19 mouse cellular contexts compared by ENCODE assay signal in genomic region chr15:84392840-84393239, GRCm38 (mm10). TPM values are rescaled to one million over a fixed set of nuclear protein-coding genes. Genes with fewer than 3 reads are reported as not detected.
DNase-seq lines count a peak whose midpoint lies in the region; ATAC-seq and TF ChIP-seq lines count a peak whose summit lies in the region.
"Had no signal": no experiment of that assay in that cellular context is flagged by ENCODE, and none has a peak within 500 bp of the region (broad histone marks: within the 10 kb centered on the region; RNA-seq: fewer than 3 reads in every experiment).

No protein-coding gene starts in this region.

- intact Hi-C loops in heart, postnatal 25 days (cut with DNase I), result no loop called here

- no peaks in the 10 kb centered on the region for H3K36me3 ChIP-seq in kidney, embryonic 16.5 days (ENCODE audit: insufficient read depth, low read length)
- no peaks in the 10 kb centered on the region for H3K36me3 ChIP-seq in kidney, adult 2 months (ENCODE audit: control insufficient read depth, insufficient read depth, low read length)
- no peaks in the 10 kb centered on the region for H3K36me3 ChIP-seq in midbrain, embryonic 15.5 days (replicated peaks)
- 0 out of 2 replicates have a peak, but pooled peaks cover 2% of the 10 kb centered on the region for H3K36me3 ChIP-seq in midbrain, postnatal 0 days (ENCODE audit: insufficient read depth, low read length)
- no peaks in the 10 kb centered on the region for H3K36me3 ChIP-seq in forebrain, embryonic 16.5 days (ENCODE audit: control insufficient read depth, insufficient read depth)
- H3K36me3 ChIP-seq: embryonic facial prominence, embryonic 10.5 days; G1E; liver, embryonic 12.5 days; neural tube, embryonic 12.5 days had no signal

- no peak for TF ChIP-seq CTCF in kidney, adult 2 months (conservative IDR thresholded peaks at IDR 0.05; ENCODE audit: insufficient read depth, insufficient read length, low read depth, low read length)
- no peak for TF ChIP-seq CTCF in midbrain, postnatal 0 days (IDR thresholded peaks at IDR 0.05)

- H3K9me3 ChIP-seq in kidney, embryonic 16.5 days (ENCODE audit: low read length), result peaks cover 4% of the 10 kb centered on the region
- peaks cover 10% of the 10 kb centered on the region; the same call in 1 of the 2 replicates for H3K9me3 ChIP-seq in midbrain, embryonic 15.5 days
- no peaks in the 10 kb centered on the region for H3K9me3 ChIP-seq in midbrain, postnatal 0 days (ENCODE audit: low read length)
- H3K9me3 ChIP-seq in forebrain, embryonic 16.5 days (ENCODE audit: control insufficient read depth, low read length), result peaks cover 7% of the 10 kb centered on the region

- H3K4me3 ChIP-seq in kidney, embryonic 16.5 days (ENCODE audit: low read length), result no peak overlapping the region
- H3K4me3 ChIP-seq in kidney, adult 2 months (ENCODE audit: insufficient read depth, low read depth, low read length), result no peak overlapping the region
- no peak overlapping the region for H3K4me3 ChIP-seq in midbrain, embryonic 15.5 days
- no peak overlapping the region for H3K4me3 ChIP-seq in midbrain, postnatal 0 days (ENCODE audit: low read depth, low read length)
- H3K4me3 ChIP-seq in forebrain, embryonic 16.5 days (replicated peaks; ENCODE audit: low read length), result no peak overlapping the region
- H3K4me3 ChIP-seq: embryonic facial prominence, embryonic 10.5 days; liver, embryonic 12.5 days; neural tube, embryonic 12.5 days had no signal

- DNase-seq in cerebellum, postnatal 10 days, result peak; percentile 47 to 52
- DNase-seq in cerebellum, adult 9-11 months, result no peak
- no peak for DNase-seq in kidney, adult 2 months
- no peak for DNase-seq in midbrain, postnatal 0 days (ENCODE audit: low spot score)
- DNase-seq in heart, postnatal 25 days (ENCODE audit: low spot score), result no peak
- DNase-seq: cerebellum, adult 11 months; cerebellum, postnatal 36 days; gastrocnemius, postnatal 36 days; lung, embryonic 14.5 days; right cerebral cortex, postnatal 4 days had no signal

- H3K4me1 ChIP-seq in kidney, embryonic 16.5 days (ENCODE audit: insufficient read depth, low read length), result peaks cover 31% of the 10 kb centered on the region
- H3K4me1 ChIP-seq in kidney, adult 2 months (ENCODE audit: control insufficient read depth, insufficient read depth, low read length), result peaks cover 17% of the 10 kb centered on the region
- H3K4me1 ChIP-seq in midbrain, embryonic 15.5 days, result peaks cover 25% of the 10 kb centered on the region
- H3K4me1 ChIP-seq in midbrain, postnatal 0 days (ENCODE audit: insufficient read depth, low read length), result peaks cover 6% of the 10 kb centered on the region
- peaks cover 7% of the 10 kb centered on the region; the same call in 1 of the 2 replicates for H3K4me1 ChIP-seq in forebrain, embryonic 16.5 days (replicated peaks; ENCODE audit: control insufficient read depth, insufficient read depth, low read length)
- H3K4me1 ChIP-seq: liver, embryonic 12.5 days had no signal

- no peak for ATAC-seq in kidney, embryonic 16.5 days (ENCODE audit: low FRiP score, low TSS enrichment)
- no peak; the same call in 1 of the 2 replicates for ATAC-seq in midbrain, embryonic 15.5 days (replicated peaks)
- ATAC-seq in midbrain, postnatal 0 days (ENCODE audit: low FRiP score), result no peak
- peak; percentile 62; the same call in 1 of the 2 replicates for ATAC-seq in forebrain, embryonic 16.5 days
- ATAC-seq: CD4-positive, CD25-positive, alpha-beta regulatory T cell, adult 4 months; liver, embryonic 12.5 days had no signal

- 49% methylated on average over 5 of the region's 5 CpGs for WGBS in kidney, embryonic 16.5 days
- 63% methylated on average over 5 of the region's 5 CpGs for WGBS in kidney, adult 2 months
- 43% methylated on average over 5 of the region's 5 CpGs for WGBS in midbrain, embryonic 15.5 days
- WGBS in midbrain, postnatal 0 days, result 32% methylated on average over 5 of the region's 5 CpGs
- 46% methylated on average over 5 of the region's 5 CpGs for WGBS in forebrain, embryonic 16.5 days

- no peak for TF ChIP-seq POLR2A in kidney, adult 2 months (IDR thresholded peaks at IDR 0.05; ENCODE audit: low read depth, low read length)

- H3K27ac ChIP-seq in kidney, embryonic 16.5 days (ENCODE audit: low read length), result peak overlapping the region; percentile 39; the same call in 1 of the 2 replicates
- no peak overlapping the region for H3K27ac ChIP-seq in kidney, adult 2 months (ENCODE audit: insufficient read depth, low read depth, low read length)
- H3K27ac ChIP-seq in midbrain, embryonic 15.5 days, result peak overlapping the region; percentile 68
- H3K27ac ChIP-seq in midbrain, postnatal 0 days (ENCODE audit: low read depth, low read length), result no peak overlapping the region
- peak overlapping the region; percentile 62 for H3K27ac ChIP-seq in forebrain, embryonic 16.5 days (ENCODE audit: low read length)
- H3K27ac ChIP-seq: embryonic facial prominence, embryonic 10.5 days; liver, embryonic 12.5 days; macrophage; neural tube, embryonic 12.5 days had no signal

- H3K27me3 ChIP-seq in kidney, embryonic 16.5 days (ENCODE audit: insufficient read depth, low read length), result no peaks in the 10 kb centered on the region
- no peaks in the 10 kb centered on the region for H3K27me3 ChIP-seq in kidney, adult 2 months (replicated peaks; ENCODE audit: control insufficient read depth, insufficient read depth, low read length)
- H3K27me3 ChIP-seq in midbrain, embryonic 15.5 days (replicated peaks), result no peaks in the 10 kb centered on the region
- H3K27me3 ChIP-seq in midbrain, postnatal 0 days (ENCODE audit: insufficient read depth, low read length), result no peaks in the 10 kb centered on the region
- no peaks in the 10 kb centered on the region for H3K27me3 ChIP-seq in forebrain, embryonic 16.5 days (replicated peaks; ENCODE audit: control insufficient read depth, insufficient read depth, low read length)
- H3K27me3 ChIP-seq: liver, embryonic 12.5 days; neural tube, embryonic 12.5 days had no signal

- H3K9ac ChIP-seq in kidney, embryonic 16.5 days (replicated peaks; ENCODE audit: low read length), result no peak overlapping the region
- H3K9ac ChIP-seq in midbrain, embryonic 15.5 days, result no peak overlapping the region
- H3K9ac ChIP-seq in midbrain, postnatal 0 days (replicated peaks; ENCODE audit: low read length, poor library complexity, severe bottlenecking), result no peak overlapping the region
- no peak overlapping the region for H3K9ac ChIP-seq in forebrain, embryonic 16.5 days (replicated peaks; ENCODE audit: low read depth, low read length)
- H3K9ac ChIP-seq: liver, embryonic 12.5 days; lung, embryonic 14.5 days; neural tube, embryonic 12.5 days had no signal

- no peak overlapping the region for H3K4me2 ChIP-seq in kidney, embryonic 16.5 days (replicated peaks; ENCODE audit: low read depth, low read length)
- no peak overlapping the region for H3K4me2 ChIP-seq in midbrain, embryonic 15.5 days
- H3K4me2 ChIP-seq in midbrain, postnatal 0 days (ENCODE audit: low read depth, low read length, poor library complexity, severe bottlenecking), result no peak overlapping the region
- no peak overlapping the region for H3K4me2 ChIP-seq in forebrain, embryonic 16.5 days (ENCODE audit: low read length)
- H3K4me2 ChIP-seq: liver, embryonic 12.5 days; lung, embryonic 14.5 days; neural tube, embryonic 12.5 days had no signal

RNA-seq across cellular contexts. Expression of gene Shisal1, which starts 54.1 kb away (rescaled TPM):
- polyA plus RNA-seq in kidney, embryonic 16.5 days (2015; fragmentation: Nextera tagmentation; extraction: Ambion mirVana), result 1.9 and 2.0 TPM in 2 replicates
- polyA plus RNA-seq in kidney, adult 2 months (2012; rRNA removed), result 1.6 and 2.2 TPM in 2 replicates
- polyA plus RNA-seq in midbrain, embryonic 15.5 days (2015; fragmentation: Nextera tagmentation; extraction: Ambion mirVana), result 19.4 and 21.2 TPM in 2 replicates
- 50.0 and 73.5 TPM in 2 replicates for total RNA-seq in midbrain, postnatal 0 days (2014; rRNA removed)
- 18.1 and 20.4 TPM in 2 replicates for polyA plus RNA-seq in midbrain, postnatal 0 days (2015; fragmentation: Nextera tagmentation; extraction: Ambion mirVana)
- polyA plus RNA-seq in forebrain, embryonic 16.5 days (2015; fragmentation: Nextera tagmentation; extraction: Ambion mirVana), result 8.1 and 13.5 TPM in 2 replicates
- total RNA-seq in heart, postnatal 25 days (2021), result 1 to 10 TPM in 1 of 2 experiments, under 1 TPM in 1; 0.75 to 2.4 TPM
- polyA plus RNA-seq: CD4-positive, CD25-positive, alpha-beta regulatory T cell, adult 4 months; G1E; macrophage had no signal

Comparison
In these comparisons a context has a peak if more than half of its experiments do, and no peak if none do; other contexts are left out.
1. DNase-seq: peak in cerebellum, postnatal 10 days (2 of 2); none in cerebellum, adult 9-11 months (single experiment), kidney, adult 2 months (single experiment), midbrain, postnatal 0 days (single experiment) and heart, postnatal 25 days (single experiment).
2. H3K27ac ChIP-seq: peak in kidney, embryonic 16.5 days (single experiment), midbrain, embryonic 15.5 days (single experiment) and forebrain, embryonic 16.5 days (single experiment); none in kidney, adult 2 months (single experiment) and midbrain, postnatal 0 days (single experiment).